Mouse (Mus musculus) lung, embryonic 14.5 days (tissue): Measurements from ENCODE around the gene Gm7030. TPM values are rescaled to one million over a fixed set of nuclear protein-coding genes. Genes with fewer than 3 reads are reported as not detected.

ENCODE experiments used
- ATAC-seq: fragments of 200-750 bp; cut with Nextera tagmentation; 2 replicates; pipeline ENCODE4 v1.8.0; 2017; ENCODE audit warnings: mild to moderate bottlenecking, moderate TSS enrichment, moderate library complexity; ENCODE audit not compliant: insufficient read depth
- DNase-seq: peaks from one replicate; pipeline ENCODE4 v3.0.0-alpha.2; 2015
- H3K27ac ChIP-seq: fragments of 300-500 bp; sonication (generic); 2 replicates; pipeline ENCODE4 v1.5.1; 2014; ENCODE audit warnings: low read depth, mild to moderate bottlenecking, moderate library complexity
- H3K27me3 ChIP-seq: fragments of 300-500 bp; sonication (generic); 2 replicates; pipeline ENCODE4 v1.6.1; 2014; ENCODE audit warnings: low read length, control low read depth; ENCODE audit not compliant: insufficient read depth
- H3K36me3 ChIP-seq: fragments of 300-500 bp; sonication (generic); 2 replicates; pipeline ENCODE4 v1.6.1; 2014; ENCODE audit warnings: control low read depth; ENCODE audit not compliant: insufficient read depth
- H3K4me1 ChIP-seq: fragments of 300-500 bp; sonication (generic); 2 replicates; pipeline ENCODE4 v1.6.1; 2014; ENCODE audit warnings: antibody characterized with exemption, control low read depth; ENCODE audit not compliant: insufficient read depth
- H3K4me2 ChIP-seq: fragments of 300-500 bp; sonication (generic); 2 replicates; pipeline ENCODE4 v1.6.1; 2014; ENCODE audit warnings: mild to moderate bottlenecking
- H3K4me3 ChIP-seq: fragments of 300-500 bp; sonication (generic); 2 replicates; pipeline ENCODE4 v1.5.1; 2014; ENCODE audit warnings: low read depth, low read length
- H3K9ac ChIP-seq: fragments of 300-500 bp; sonication (generic); 2 replicates; pipeline ENCODE4 v1.6.1; 2014
- H3K9me3 ChIP-seq: fragments of 300-500 bp; sonication (generic); 2 replicates; pipeline ENCODE4 v1.6.1; 2016; ENCODE audit warnings: low read depth, low read length, control low read depth
- CTCF ChIP-seq: IDR thresholded peaks from 2 replicates; pipeline ENCODE4 v1.5.1; 2016; ENCODE audit warnings: antibody characterized with exemption, low read depth
- WGBS: fragments of 180-500 bp; shearing (Covaris S2); extraction: QIAGEN DNeasy Blood & Tissue Kit; methylation state at CpG from one replicate; pipeline ENCODE4 v1.1.7; 2014; 5-methylcytosine and 5-hydroxymethylcytosine counted together
- polyA plus RNA-seq: library from polyadenylated mRNA; unstranded; fragments of >200 nt; fragmentation: Nextera tagmentation; extraction: Ambion mirVana; gene quantifications from 2 replicates; pipeline ENCODE4 v1.2.1, GENCODE M21; 2014

The Gm7030 gene
- polyA plus RNA-seq, 1 experiment from 2014 or later: not detected

GRCm38 (mm10) chr17:36060829-36061228, 68.4 kb downstream of the Gm7030 start:
- no peak overlapping the region for H3K4me2 ChIP-seq
- no peaks in the 10 kb centered on the region for H3K36me3 ChIP-seq
- H3K9me3 ChIP-seq: no peaks in the 10 kb centered on the region
- no peaks in the 10 kb centered on the region for H3K4me1 ChIP-seq
- no peak overlapping the region for H3K4me3 ChIP-seq
- no peak for ATAC-seq
- H3K9ac ChIP-seq: no peak overlapping the region
- H3K27me3 ChIP-seq: no peaks in the 10 kb centered on the region
- TF ChIP-seq CTCF: peak; percentile 78
- H3K27ac ChIP-seq: no peak overlapping the region
- DNase-seq: peak; percentile 92
- 27% methylated on average over 2 of the region's 2 CpGs for WGBS

Other genes with a start within 250 kb of the Gm7030 start
- gene Dhx16, start 249.6 kb downstream of the Gm7030 start, polyA plus RNA-seq: 40.8 and 42.9 TPM in 2 replicates
- 21.0 and 25.4 TPM in 2 replicates for gene 2310061I04Rik, start 232.0 kb downstream of the Gm7030 start, polyA plus RNA-seq
- gene Atat1, start 219.3 kb downstream of the Gm7030 start, polyA plus RNA-seq: 72.2 and 77.9 TPM in 2 replicates
- 84.5 and 89.1 TPM in 2 replicates for gene Mrps18b, start 213.0 kb downstream of the Gm7030 start, polyA plus RNA-seq
- gene Ppp1r10, start 213.0 kb downstream of the Gm7030 start, polyA plus RNA-seq: 36.3 and 38.5 TPM in 2 replicates
- gene Abcf1, start 159.7 kb downstream of the Gm7030 start, polyA plus RNA-seq: 84.1 and 86.6 TPM in 2 replicates
- gene Gnl1, start 149.6 kb downstream of the Gm7030 start, polyA plus RNA-seq: 39.5 and 46.4 TPM in 2 replicates
- gene Prr3, start 149.2 kb downstream of the Gm7030 start, polyA plus RNA-seq: 27.1 and 30.8 TPM in 2 replicates
- gene H2-T24, start 108.9 kb downstream of the Gm7030 start, polyA plus RNA-seq: 2.4 and 3.3 TPM in 2 replicates
- 3.9 and 4.4 TPM in 2 replicates for gene H2-T23, start 96.6 kb downstream of the Gm7030 start, polyA plus RNA-seq
- 16.0 and 16.8 TPM in 2 replicates for gene H2-T22, start 86.7 kb downstream of the Gm7030 start, polyA plus RNA-seq
- gene Gm6034, start 86.5 kb downstream of the Gm7030 start, polyA plus RNA-seq: not detected in 2 replicates
- not detected in 2 replicates for gene Gm11127, start 71.1 kb downstream of the Gm7030 start, polyA plus RNA-seq
- gene Gm19684, start 7.7 kb downstream of the Gm7030 start, polyA plus RNA-seq: not detected in 2 replicates
- gene Gm8909, start 39.1 kb upstream of the Gm7030 start, polyA plus RNA-seq: 44.4 and 51.4 TPM in 2 replicates
- 1.3 and 1.4 TPM in 2 replicates for gene H2-T3, start 60.9 kb upstream of the Gm7030 start, polyA plus RNA-seq
- 188 and 195 TPM in 2 replicates for gene Rpp21, start 128.6 kb upstream of the Gm7030 start, polyA plus RNA-seq
- 15.8 and 15.9 TPM in 2 replicates for gene Trim39, start 142.8 kb upstream of the Gm7030 start, polyA plus RNA-seq
- gene H2-M10.2, start 157.1 kb upstream of the Gm7030 start, polyA plus RNA-seq: 0.23 TPM in 1 of 2 replicates, not detected in the other
- gene H2-M10.1, start 196.7 kb upstream of the Gm7030 start, polyA plus RNA-seq: not detected in 2 replicates
- gene H2-M10.3, start 239.0 kb upstream of the Gm7030 start, polyA plus RNA-seq: not detected in 2 replicates